Mouse (Mus musculus) erythroblast, embryonic 14.5 days (primary cell): ENCODE measurements around the gene Tshz2.

Source experiments
- GATA1 ChIP-seq: IDR thresholded peaks from 2 replicates; pipeline ENCODE4 v1.6.1; 2012; ENCODE audit warnings: low read length, inconsistent platforms, mixed read lengths
- TAL1 ChIP-seq: IDR thresholded peaks from 3 replicates; pipeline ENCODE4 v1.6.1; 2012; ENCODE audit warnings: low read length, inconsistent platforms, mixed read lengths

DNA sequence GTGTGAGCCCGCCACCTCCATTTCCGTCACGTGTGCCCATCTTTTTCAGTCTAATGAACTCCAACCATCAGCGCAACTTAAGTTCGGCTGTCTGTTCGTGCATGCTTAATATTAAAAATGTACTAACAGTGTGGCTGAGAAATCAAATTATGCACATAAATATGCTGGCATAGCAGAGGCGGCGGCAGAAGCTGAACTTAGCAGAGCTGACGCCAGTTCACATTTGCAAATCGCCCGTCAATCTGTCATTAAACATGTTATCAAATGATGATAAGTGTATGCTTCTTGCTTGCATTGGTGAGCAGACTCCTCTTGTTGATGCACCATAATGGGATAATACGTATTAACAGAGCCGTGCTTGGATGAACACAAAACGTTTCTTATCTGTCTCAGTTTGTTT lies 280.0 kb downstream of the Tshz2 start:
- TF ChIP-seq TAL1 = no peak
- TF ChIP-seq GATA1 = no peak
